Mouse (Mus musculus): ENCODE measurements at regions not wholly inside any gene's neighbourhood (a gene's known extent, or its start where the extent isn't known, plus 50 kb on each side); places are given as distances from the start of the nearest gene placed in this dataset.
A peak's percentile ranks its signal among the peaks of the same experiment; 100 is the strongest.

DNA sequence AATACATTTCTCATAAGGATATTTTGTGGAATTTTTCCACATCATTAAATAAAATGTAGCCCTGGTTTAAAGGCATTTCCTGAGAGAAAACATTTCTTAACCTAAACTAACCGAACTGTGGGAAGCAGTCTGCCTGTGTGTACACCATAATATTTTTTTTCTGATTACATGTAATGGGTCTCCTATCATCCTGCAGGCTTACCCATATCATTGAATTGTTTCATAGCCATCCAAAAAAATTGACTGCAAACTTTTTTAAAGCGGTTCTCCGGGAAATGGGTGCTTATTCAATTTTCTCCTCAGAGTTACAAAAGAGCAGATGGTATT is 81.1 kb upstream of the Efna5 start:
- H3K4me3 ChIP-seq: no peak overlapping the region
- H3K4me2 ChIP-seq: no peak overlapping the region
- no peaks in the 10 kb centered on the region for H3K9me3 ChIP-seq
- no peak for ATAC-seq (ENCODE audit: low FRiP score)
- H3K27ac ChIP-seq: no peak overlapping the region
- no peak overlapping the region for H3K9ac ChIP-seq
- no peaks in the 10 kb centered on the region for H3K27me3 ChIP-seq
- 85% methylated on average over 3 of the region's 3 CpGs for WGBS
- no peaks in the 10 kb centered on the region for H3K4me1 ChIP-seq (replicated peaks)
- H3K36me3 ChIP-seq: no peaks in the 10 kb centered on the region

DNA sequence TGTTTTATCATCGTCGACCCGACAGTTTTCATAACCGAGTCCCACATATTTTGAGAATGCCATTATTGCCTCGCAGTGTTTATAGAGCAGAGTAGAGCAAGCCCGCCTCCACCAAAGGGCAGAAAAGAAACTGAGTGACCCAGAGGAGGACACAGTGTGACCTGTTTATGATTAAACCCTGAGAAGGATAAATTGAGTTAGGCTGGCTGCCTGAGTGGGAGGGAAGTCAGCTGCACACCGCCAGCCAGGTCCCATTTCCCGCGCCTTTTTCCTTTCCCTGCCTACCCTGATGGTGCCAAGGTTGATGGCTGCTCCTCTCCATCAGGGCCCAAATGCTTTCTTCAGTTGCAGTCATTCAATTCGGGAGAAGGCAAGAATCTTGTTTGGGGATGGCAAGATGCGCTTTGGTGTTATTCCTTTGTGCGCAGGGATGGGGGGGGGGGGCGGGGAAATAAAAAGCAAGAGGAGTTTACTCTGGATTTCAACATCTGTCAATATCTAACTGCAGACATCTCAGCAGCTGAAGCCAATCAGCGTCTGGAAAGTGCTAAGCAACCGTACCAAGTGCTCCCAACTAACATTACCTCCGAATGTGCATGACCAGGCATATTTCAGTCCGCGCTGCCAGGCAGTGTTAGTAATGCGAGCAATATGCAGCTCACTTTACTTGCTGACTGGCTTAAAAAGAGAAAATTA is 80.6 kb upstream of the Efna5 start:
- Histone ChIP-seq H3K4me3 (no peak overlapping the region), H3K4me1 (replicated peaks) (no peaks in the 10 kb centered on the region), H3K9ac (no peak overlapping the region), H3K9me3 (no peaks in the 10 kb centered on the region), H3K36me3 (no peaks in the 10 kb centered on the region), H3K27me3 (no peaks in the 10 kb centered on the region), H3K4me2 (no peak overlapping the region), H3K27ac (no peak overlapping the region)
- ATAC-seq (ENCODE audit: low FRiP score): no peak
- 81% methylated on average over 19 of the region's 19 CpGs for WGBS

DNA sequence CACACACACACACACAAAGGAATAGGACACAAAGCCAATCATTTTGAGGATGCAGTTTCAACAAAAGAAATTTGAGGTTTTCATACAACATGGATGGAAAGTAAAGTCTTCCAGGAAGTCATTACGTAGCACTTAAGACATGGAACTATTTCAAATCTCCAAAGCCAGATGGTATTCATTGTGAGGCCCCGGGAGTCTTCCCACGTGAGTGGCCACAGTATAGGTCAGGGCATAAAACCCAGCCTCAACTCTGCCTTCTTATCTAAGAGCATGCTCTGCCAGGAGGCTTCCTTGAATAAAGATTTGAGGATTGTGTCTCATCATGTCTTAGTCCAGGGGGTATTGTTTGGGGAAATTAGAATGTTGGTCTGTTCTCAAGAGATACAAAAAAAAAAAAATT is 78.0 kb upstream of the Efna5 start:
- no peak overlapping the region for H3K4me2 ChIP-seq
- no peak overlapping the region for H3K4me3 ChIP-seq
- H3K9me3 ChIP-seq: no peaks in the 10 kb centered on the region
- no peak overlapping the region for H3K9ac ChIP-seq
- no peaks in the 10 kb centered on the region for H3K36me3 ChIP-seq
- ATAC-seq (ENCODE audit: low FRiP score): no peak
- H3K27me3 ChIP-seq: no peaks in the 10 kb centered on the region
- H3K27ac ChIP-seq: no peak overlapping the region
- no peaks in the 10 kb centered on the region for H3K4me1 ChIP-seq (replicated peaks)
- 63% methylated on average over 3 of the region's 3 CpGs for WGBS

DNA sequence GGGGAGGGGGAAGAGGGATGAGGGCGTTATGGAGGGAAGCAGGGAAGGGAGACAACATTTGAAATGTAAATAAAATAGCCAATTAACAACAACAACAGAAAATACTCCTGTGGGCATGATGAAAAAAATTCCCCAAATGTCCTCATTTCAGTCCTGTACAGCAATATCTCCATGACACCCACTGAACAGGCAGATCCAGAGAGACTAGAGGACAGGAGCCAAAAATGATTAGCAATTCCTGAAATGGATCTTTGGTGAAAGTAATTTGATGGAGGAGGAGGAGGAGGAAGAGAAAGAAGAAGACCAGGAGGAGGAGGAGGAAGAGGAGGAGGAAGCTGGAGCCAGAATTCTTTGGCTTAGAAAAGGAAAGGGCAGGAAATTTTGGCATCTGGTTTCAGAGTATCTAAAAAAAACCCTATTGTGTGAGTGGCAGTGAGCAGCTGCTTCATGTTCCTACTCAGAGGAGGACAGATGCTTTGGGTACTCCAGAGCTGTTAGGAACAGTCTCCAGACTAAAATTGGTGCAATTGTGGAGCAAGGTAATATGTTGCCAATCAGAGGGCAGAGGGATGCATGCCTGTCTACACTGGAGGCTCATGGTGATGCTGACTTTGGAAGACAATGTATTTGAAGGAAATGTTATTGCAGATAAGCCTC is 66.5 kb upstream of the Efna5 start:
- no peaks in the 10 kb centered on the region for H3K27me3 ChIP-seq
- H3K9me3 ChIP-seq: no peaks in the 10 kb centered on the region
- no peaks in the 10 kb centered on the region for H3K4me1 ChIP-seq (replicated peaks)
- H3K4me2 ChIP-seq: no peak overlapping the region
- 71% methylated on average over 1 of the region's 1 CpGs for WGBS
- no peaks in the 10 kb centered on the region for H3K36me3 ChIP-seq
- no peak overlapping the region for H3K9ac ChIP-seq
- H3K27ac ChIP-seq: no peak overlapping the region
- H3K4me3 ChIP-seq: no peak overlapping the region
- no peak for ATAC-seq (ENCODE audit: low FRiP score)

DNA sequence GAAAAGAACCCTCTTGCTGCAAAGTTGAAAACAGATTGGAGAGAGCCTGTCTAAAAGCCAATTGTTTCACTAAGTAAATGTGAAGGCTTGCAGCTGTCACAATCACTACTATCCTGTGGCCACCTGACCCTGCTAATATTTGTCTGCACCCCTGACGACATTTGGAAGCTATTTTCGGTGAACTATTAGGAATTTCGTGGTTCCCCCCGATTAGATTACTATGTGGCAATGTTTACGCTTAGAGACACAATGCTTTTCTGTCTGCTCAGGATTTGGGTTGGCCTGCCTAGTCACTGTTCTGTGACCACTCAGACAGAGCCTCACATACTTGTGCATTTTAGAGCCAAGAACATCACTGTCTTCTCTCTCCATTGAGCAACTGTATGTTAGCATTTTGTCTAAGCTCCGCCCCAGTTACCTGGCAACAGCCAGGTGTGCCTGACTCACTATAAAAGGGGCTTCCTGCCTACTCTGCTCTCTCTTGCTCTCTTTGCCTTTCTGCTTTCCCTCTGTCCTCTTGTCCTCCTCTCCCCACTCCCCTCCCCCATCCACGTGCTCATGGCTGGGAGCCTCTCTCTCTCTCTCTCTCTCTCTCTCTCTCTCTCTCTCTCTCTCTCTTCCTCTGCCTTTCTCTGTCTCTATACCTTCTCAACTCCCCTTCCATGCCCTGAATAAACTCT is 59.6 kb upstream of the Efna5 start:
- H3K4me1 ChIP-seq (replicated peaks): peaks cover 12% of the 10 kb centered on the region
- H3K4me3 ChIP-seq: no peak overlapping the region
- H3K36me3 ChIP-seq: no peaks in the 10 kb centered on the region
- no peak for ATAC-seq (ENCODE audit: low FRiP score)
- H3K4me2 ChIP-seq: peak overlapping the region; percentile 40; the same call in 1 of the 2 replicates
- no peaks in the 10 kb centered on the region for H3K9me3 ChIP-seq
- no peak overlapping the region for H3K9ac ChIP-seq
- WGBS: 14% methylated on average over 7 of the region's 7 CpGs
- H3K27ac ChIP-seq: no peak overlapping the region
- H3K27me3 ChIP-seq: no peaks in the 10 kb centered on the region

DNA sequence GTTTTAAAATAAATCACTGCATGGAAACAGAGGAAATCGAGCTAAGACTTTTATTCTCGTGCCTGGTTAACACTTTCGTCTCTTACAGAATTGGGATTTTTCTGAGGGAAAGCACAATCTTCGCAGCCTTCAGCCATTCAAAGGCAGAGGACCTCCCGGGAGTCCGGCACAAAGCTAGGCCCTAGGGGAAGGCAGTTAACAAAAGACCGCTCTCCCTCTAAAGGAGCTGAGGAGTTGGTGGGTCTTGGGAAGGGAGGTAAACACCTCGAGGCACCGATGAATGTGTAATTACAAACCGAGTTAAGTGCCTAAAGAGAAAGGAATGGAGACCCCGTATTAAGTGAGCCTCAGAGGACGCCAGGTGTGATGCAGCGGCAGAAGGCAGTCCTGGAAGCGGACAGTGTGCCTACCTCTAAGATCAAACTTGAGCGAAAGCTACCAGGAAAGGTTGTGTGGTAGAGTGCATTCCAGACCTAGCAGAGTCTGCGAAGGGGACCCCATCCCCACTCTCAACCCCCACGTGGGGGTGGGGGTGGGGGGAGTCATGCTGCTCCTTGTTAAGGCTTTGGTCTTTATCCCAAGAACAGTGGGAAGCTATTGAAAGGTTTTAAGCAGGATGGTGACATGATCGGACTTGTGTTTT is 58.9 kb upstream of the Efna5 start:
- ATAC-seq (ENCODE audit: low FRiP score): no peak; the same call in 1 of the 2 replicates
- WGBS: 10% methylated on average over 18 of the region's 18 CpGs

DNA sequence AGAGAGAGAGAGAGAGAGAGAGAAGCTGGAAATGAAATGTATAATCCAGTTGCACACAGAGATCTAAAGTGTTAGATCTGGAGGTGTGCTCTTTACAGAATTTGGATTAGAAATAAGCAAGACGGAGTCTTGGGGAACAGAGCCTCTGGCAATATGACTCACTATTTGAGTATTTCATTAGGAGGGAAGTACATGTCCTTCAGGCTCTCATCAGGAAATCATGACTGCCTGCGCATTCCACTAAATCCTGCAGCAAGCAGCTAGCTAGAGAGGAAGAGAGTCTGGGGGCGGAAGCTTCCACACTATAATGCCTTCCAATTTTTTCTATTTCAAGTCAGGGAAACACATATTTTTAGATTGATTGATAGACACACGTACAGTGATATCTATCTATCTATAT is 58.1 kb upstream of the Efna5 start:
- ATAC-seq (ENCODE audit: low FRiP score): no peak
- H3K4me2 ChIP-seq: no peak overlapping the region
- peaks cover 12% of the 10 kb centered on the region for H3K4me1 ChIP-seq (replicated peaks)
- no peak overlapping the region for H3K4me3 ChIP-seq
- WGBS: 63% methylated on average over 4 of the region's 4 CpGs
- H3K9ac ChIP-seq: no peak overlapping the region
- H3K9me3 ChIP-seq: no peaks in the 10 kb centered on the region
- H3K36me3 ChIP-seq: no peaks in the 10 kb centered on the region
- no peak overlapping the region for H3K27ac ChIP-seq
- H3K27me3 ChIP-seq: no peaks in the 10 kb centered on the region

More for the DNA sequence above, 58.9 kb upstream of the Efna5 start:
- peaks cover 12% of the 10 kb centered on the region for H3K4me1 ChIP-seq (replicated peaks)
- no peak overlapping the region for H3K9ac ChIP-seq
- peak overlapping the region; percentile 40 for H3K4me2 ChIP-seq
- no peaks in the 10 kb centered on the region for H3K36me3 ChIP-seq
- H3K9me3 ChIP-seq: no peaks in the 10 kb centered on the region
- no peaks in the 10 kb centered on the region for H3K27me3 ChIP-seq
- peak overlapping the region; percentile 3; the same call in 1 of the 2 replicates for H3K4me3 ChIP-seq
- H3K27ac ChIP-seq: no peak overlapping the region
